Mouse (Mus musculus) hindbrain, embryonic 16.5 days (tissue): ENCODE data around the gene Gorasp2. TPM values are rescaled to one million over a fixed set of nuclear protein-coding genes. Genes with fewer than 3 reads are reported as not detected.

Experiments
- ATAC-seq: fragments of 200-750 bp; cut with Nextera tagmentation; 2 replicates; pipeline ENCODE4 v1.8.0; 2017; ENCODE audit warnings: moderate TSS enrichment, moderate library complexity
- H3K27ac ChIP-seq: fragments of 300-500 bp; sonication (generic); 2 replicates; pipeline ENCODE4 v1.5.1; 2014; ENCODE audit warnings: low read depth, mild to moderate bottlenecking, control low read depth, low read length, moderate library complexity
- H3K27me3 ChIP-seq: fragments of 300-500 bp; sonication (generic); replicated peaks from 2 replicates; pipeline ENCODE4 v1.6.1; 2014; ENCODE audit warnings: low read length; ENCODE audit not compliant: control insufficient read depth, insufficient read depth
- H3K36me3 ChIP-seq: fragments of 300-500 bp; sonication (generic); 2 replicates; pipeline ENCODE4 v1.6.1; 2014; ENCODE audit warnings: mild to moderate bottlenecking, low read length, moderate library complexity, mixed read lengths; ENCODE audit not compliant: control insufficient read depth, insufficient read depth
- H3K4me1 ChIP-seq: fragments of 300-500 bp; sonication (generic); 2 replicates; pipeline ENCODE4 v1.6.1; 2014; ENCODE audit warnings: low read depth, low read length; ENCODE audit not compliant: control insufficient read depth, insufficient read depth
- H3K4me2 ChIP-seq: fragments of 300-500 bp; sonication (generic); 2 replicates; pipeline ENCODE4 v1.6.1; 2014; ENCODE audit warnings: mild to moderate bottlenecking, low read length, control low read depth, moderate library complexity
- H3K4me3 ChIP-seq: fragments of 300-500 bp; sonication (generic); 2 replicates; pipeline ENCODE4 v1.5.1; 2014; ENCODE audit warnings: mild to moderate bottlenecking, low read length, control low read depth, moderate library complexity
- H3K9ac ChIP-seq: fragments of 300-500 bp; sonication (generic); 2 replicates; pipeline ENCODE4 v1.6.1; 2014; ENCODE audit warnings: low read depth, mild to moderate bottlenecking, control low read depth, low read length, moderate library complexity
- H3K9me3 ChIP-seq: fragments of 300-500 bp; sonication (generic); 2 replicates; pipeline ENCODE4 v1.6.1; 2014; ENCODE audit warnings: mild to moderate bottlenecking, low read length, moderate library complexity; ENCODE audit not compliant: control insufficient read depth
- WGBS: fragments of 180-500 bp; shearing (Covaris S2); extraction: QIAGEN DNeasy Blood & Tissue Kit; methylation state at CpG from one replicate; pipeline ENCODE4 v1.1.7; 2014; 5-methylcytosine and 5-hydroxymethylcytosine counted together
- polyA plus RNA-seq: library from polyadenylated mRNA; unstranded; fragments of >200 nt; fragmentation: Nextera tagmentation; extraction: Ambion mirVana; gene quantifications from 2 replicates; pipeline ENCODE4 v1.2.1, GENCODE M21; 2015

Gorasp2 gene
- polyA plus RNA-seq, 1 experiment from 2014 or later = 141 TPM

GRCm38 (mm10) chr2:70648271-70648670 is 13.1 kb upstream of the Gorasp2 start:
- H3K4me1 ChIP-seq = peaks cover under 1% of the 10 kb centered on the region
- H3K4me2 ChIP-seq = no peak overlapping the region
- H3K27me3 ChIP-seq = no peaks in the 10 kb centered on the region
- H3K36me3 ChIP-seq = no peaks in the 10 kb centered on the region
- H3K9me3 ChIP-seq = no peaks in the 10 kb centered on the region
- no peak for ATAC-seq
- 87% methylated on average over 5 of the region's 5 CpGs for WGBS
- no peak overlapping the region for H3K27ac ChIP-seq
- no peak overlapping the region for H3K9ac ChIP-seq
- no peak overlapping the region for H3K4me3 ChIP-seq

GRCm38 (mm10) chr2:70649471-70649870 is 11.9 kb upstream of the Gorasp2 start:
- no peaks in the 10 kb centered on the region for H3K9me3 ChIP-seq
- H3K4me1 ChIP-seq = no peaks in the 10 kb centered on the region
- H3K27ac ChIP-seq = no peak overlapping the region
- no peak overlapping the region for H3K9ac ChIP-seq
- no peaks in the 10 kb centered on the region for H3K27me3 ChIP-seq
- H3K4me3 ChIP-seq = no peak overlapping the region
- no peak for ATAC-seq
- H3K36me3 ChIP-seq = no peaks in the 10 kb centered on the region
- 91% methylated on average over 4 of the region's 4 CpGs for WGBS
- no peak overlapping the region for H3K4me2 ChIP-seq

DNA sequence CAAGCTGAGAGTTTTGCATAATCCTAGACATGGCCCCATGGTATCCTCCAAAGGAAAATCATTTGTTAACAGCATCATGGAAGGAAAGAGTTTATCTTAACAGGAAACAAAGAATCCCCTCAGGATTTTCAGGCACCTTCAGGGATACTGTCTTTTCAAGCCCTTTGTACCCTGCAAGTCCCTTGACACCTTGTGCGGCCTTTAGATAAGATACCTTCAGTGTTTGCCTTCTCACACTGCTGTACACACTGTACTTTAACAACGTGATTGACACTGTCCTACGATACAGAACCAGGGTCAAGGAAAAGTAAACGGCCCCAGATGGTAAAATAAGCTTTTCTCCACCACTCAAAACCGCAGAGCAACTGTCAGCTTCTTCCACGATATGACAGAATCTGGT is 9.6 kb upstream of the Gorasp2 start:
- Histone ChIP-seq H3K9me3 (no peaks in the 10 kb centered on the region), H3K27me3 (no peaks in the 10 kb centered on the region), H3K4me3 (no peak overlapping the region), H3K36me3 (no peaks in the 10 kb centered on the region), H3K27ac (no peak overlapping the region), H3K4me1 (no peaks in the 10 kb centered on the region), H3K4me2 (no peak overlapping the region), H3K9ac (no peak overlapping the region)
- WGBS = 72% methylated on average over 6 of the region's 6 CpGs
- ATAC-seq = no peak

GRCm38 (mm10) chr2:70657083-70657482 is 4.3 kb upstream of the Gorasp2 start:
- Histone ChIP-seq H3K4me3 (no peak overlapping the region), H3K27ac (no peak overlapping the region), H3K9me3 (no peaks in the 10 kb centered on the region), H3K4me2 (no peak overlapping the region), H3K9ac (no peak overlapping the region), H3K4me1 (no peaks in the 10 kb centered on the region; the same call in none of the 2 replicates), H3K27me3 (no peaks in the 10 kb centered on the region), H3K36me3 (no peaks in the 10 kb centered on the region)
- WGBS = 75% methylated on average over 7 of the region's 7 CpGs
- no peak for ATAC-seq

GRCm38 (mm10) chr2:70661715-70662495 is 529 bp downstream of the Gorasp2 start, which contains the start of gene Gm26558:
Gene Gm26558, minus strand, starts transcription at chr2:70662108.
- H3K27ac ChIP-seq = peak within 1 kb of the TSS; percentile 89
- H3K27me3 ChIP-seq = no peaks in the 10 kb centered on the region
- H3K4me2 ChIP-seq = peak within 1 kb of the TSS; percentile 80
- no peak; the same call in 1 of the 2 replicates for ATAC-seq
- peak within 1 kb of the TSS; percentile 97 for H3K4me3 ChIP-seq
- under 1% methylated on average over 31 of the region's 54 CpGs for WGBS
- H3K36me3 ChIP-seq = no peaks in the 10 kb centered on the region
- peak within 1 kb of the TSS; percentile 98 for H3K9ac ChIP-seq
- H3K9me3 ChIP-seq = no peaks in the 10 kb centered on the region
- peaks cover 11% of the 10 kb centered on the region for H3K4me1 ChIP-seq

- Histone ChIP-seq H3K27me3 (no peaks in the 10 kb centered on the region), H3K4me2 (no peak overlapping the region), H3K27ac (no peak overlapping the region), H3K9ac (no peak overlapping the region), H3K36me3 (no peaks in the 10 kb centered on the region), H3K9me3 (no peaks in the 10 kb centered on the region), H3K4me3 (no peak overlapping the region), H3K4me1 (peaks cover 11% of the 10 kb centered on the region)
- no peak for ATAC-seq
- WGBS = 76% methylated on average over 5 of the region's 5 CpGs
Measured at GRCm38 (mm10) chr2:70663764-70664163, 2.4 kb downstream of the Gorasp2 start.

DNA sequence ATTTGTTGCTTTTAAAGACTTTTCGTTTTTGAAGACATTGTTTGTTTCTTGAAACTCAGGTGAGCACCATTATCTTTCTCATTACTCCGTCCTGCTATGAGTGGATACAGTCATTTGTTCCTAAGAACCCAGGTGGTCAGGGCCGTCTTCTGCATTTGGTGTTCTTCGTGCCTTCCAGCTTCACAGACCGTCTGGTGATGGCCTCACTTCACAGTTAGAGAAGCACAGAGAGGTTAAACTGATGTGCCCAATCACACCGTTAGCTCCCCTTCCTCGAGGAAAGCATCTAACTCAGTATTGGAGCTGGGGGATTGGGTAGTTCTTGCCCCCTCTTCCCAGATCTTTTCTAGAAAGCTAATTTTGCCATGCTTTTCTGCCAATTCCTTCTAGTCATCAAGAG is 5.6 kb downstream of the Gorasp2 start:
- Histone ChIP-seq H3K4me1 (peaks cover 11% of the 10 kb centered on the region), H3K27ac (no peak overlapping the region), H3K27me3 (no peaks in the 10 kb centered on the region), H3K4me2 (no peak overlapping the region), H3K4me3 (no peak overlapping the region), H3K9ac (no peak overlapping the region), H3K9me3 (no peaks in the 10 kb centered on the region), H3K36me3 (no peaks in the 10 kb centered on the region)
- ATAC-seq = no peak
- WGBS = 89% methylated on average over 7 of the region's 7 CpGs

DNA sequence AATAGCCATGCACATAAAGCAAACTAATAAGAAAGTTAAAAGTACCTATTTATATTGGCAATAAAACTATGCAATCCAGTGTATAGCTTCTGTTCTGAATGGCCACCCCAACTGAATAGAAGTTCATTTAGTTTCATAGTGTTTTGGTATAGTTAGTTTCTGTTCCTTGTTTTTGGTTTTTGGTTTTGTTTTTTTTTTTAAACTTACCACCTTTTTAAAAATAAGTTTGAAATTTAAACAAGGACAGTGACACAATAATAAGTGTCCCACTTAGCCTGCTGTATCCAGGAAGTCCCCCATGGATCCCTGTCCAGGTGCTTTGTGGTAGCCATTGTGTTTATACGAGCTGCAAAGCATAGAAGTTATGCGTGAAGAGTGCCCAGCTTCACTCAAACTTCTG is 7.9 kb downstream of the Gorasp2 start:
- H3K9me3 ChIP-seq = no peaks in the 10 kb centered on the region
- H3K27me3 ChIP-seq = no peaks in the 10 kb centered on the region
- H3K4me1 ChIP-seq = no peaks in the 10 kb centered on the region
- H3K4me3 ChIP-seq = no peak overlapping the region
- H3K36me3 ChIP-seq = no peaks in the 10 kb centered on the region
- H3K9ac ChIP-seq = no peak overlapping the region
- 83% methylated on average over 2 of the region's 2 CpGs for WGBS
- no peak overlapping the region for H3K27ac ChIP-seq
- ATAC-seq = no peak
- H3K4me2 ChIP-seq = no peak overlapping the region

DNA sequence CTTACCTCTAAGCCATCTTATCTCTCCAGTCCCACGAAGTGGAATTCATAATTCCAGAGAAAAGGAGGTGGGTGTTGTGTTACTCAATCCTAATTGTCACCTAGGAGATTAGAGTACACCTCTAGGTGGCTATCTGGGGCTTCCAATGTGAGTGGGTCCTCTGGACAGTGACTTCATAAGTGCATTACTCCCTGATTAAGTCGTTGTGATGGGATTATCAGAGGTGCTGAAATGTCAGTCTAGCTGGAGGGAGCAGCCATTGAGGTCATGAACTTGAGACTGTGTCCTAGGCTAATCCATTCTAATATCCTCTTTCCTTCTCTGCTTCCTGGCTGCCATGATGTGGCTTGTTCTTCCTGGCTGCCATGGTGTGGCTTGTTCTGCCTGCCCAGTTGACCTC is 8.5 kb downstream of the Gorasp2 start:
- H3K9me3 ChIP-seq = no peaks in the 10 kb centered on the region
- H3K27me3 ChIP-seq = no peaks in the 10 kb centered on the region
- H3K9ac ChIP-seq = no peak overlapping the region
- no peaks in the 10 kb centered on the region for H3K4me1 ChIP-seq
- no peak for ATAC-seq
- H3K4me2 ChIP-seq = no peak overlapping the region
- H3K36me3 ChIP-seq = no peaks in the 10 kb centered on the region
- no peak overlapping the region for H3K27ac ChIP-seq
- no peak overlapping the region for H3K4me3 ChIP-seq
- 71% methylated on average over 2 of the region's 2 CpGs for WGBS
